Mouse (Mus musculus) heart, adult 2 months (tissue): ENCODE data around the gene Cfap97d1. TPM values are rescaled to one million over a fixed set of nuclear protein-coding genes. Genes with fewer than 3 reads are reported as not detected.
A peak's percentile ranks its signal among the peaks of the same experiment; 100 is the strongest.

Experiments
- DNase-seq, 2 experiments: peaks; one replicate each; pipeline ENCODE4 v3.0.0; 2021
- H3K27ac ChIP-seq: fragments of 200-600 bp; 2 replicates; pipeline ENCODE4 v1.8.1; 2022
- H3K27me3 ChIP-seq: fragments of 200-500 bp; 2 replicates; pipeline ENCODE4 v1.6.1; 2012; ENCODE audit warnings: mild to moderate bottlenecking, low read length, inconsistent platforms, mixed read lengths; ENCODE audit not compliant: control insufficient read depth, insufficient read depth
- H3K36me3 ChIP-seq: fragments of 200-500 bp; 2 replicates; pipeline ENCODE4 v1.6.1; 2012; ENCODE audit warnings: low read length, inconsistent platforms; ENCODE audit not compliant: control insufficient read depth, insufficient read depth
- H3K4me1 ChIP-seq: fragments of 200-500 bp; 2 replicates; pipeline ENCODE4 v1.6.1; 2011; ENCODE audit warnings: low read length; ENCODE audit not compliant: control insufficient read depth, insufficient read depth
- H3K4me3 ChIP-seq: fragments of 200-600 bp; 2 replicates; pipeline ENCODE4 v1.8.1; 2022
- H3K79me2 ChIP-seq: fragments of 200-500 bp; replicated peaks from 2 replicates; pipeline ENCODE4 v1.6.1; 2012; ENCODE audit warnings: mild to moderate bottlenecking, inconsistent platforms, low read length, moderate library complexity, mixed read lengths; ENCODE audit not compliant: control insufficient read depth, insufficient read depth
- H3K9ac ChIP-seq: fragments of 200-500 bp; 2 replicates; pipeline ENCODE4 v1.6.1; 2012; ENCODE audit warnings: low read depth, mild to moderate bottlenecking, control low read depth, inconsistent platforms, low read length, mixed read lengths
- CTCF ChIP-seq: fragments of 200-600 bp; IDR thresholded peaks from 2 replicates; pipeline ENCODE4 v1.8.1; 2022; ENCODE audit warnings: antibody characterized with exemption, mild to moderate bottlenecking, moderate library complexity
- EP300 ChIP-seq: fragments of 200-500 bp; IDR thresholded peaks from 2 replicates; pipeline ENCODE4 v1.6.1; 2011; ENCODE audit warnings: low read depth, low read length, control low read depth; ENCODE audit not compliant: insufficient read depth
- POLR2A ChIP-seq: fragments of 200-500 bp; IDR thresholded peaks from 2 replicates; pipeline ENCODE4 v1.6.1; 2011; ENCODE audit warnings: mild to moderate bottlenecking, low read depth, low read length, control low read depth; ENCODE audit not compliant: insufficient read depth
- WGBS: fragments of 180-500 bp; shearing (Covaris S2); methylation state at CpG from one replicate; pipeline ENCODE4 v1.1.7; 2018; 5-methylcytosine and 5-hydroxymethylcytosine counted together
- intact Hi-C: fragments of 180-260 bp; cut with DNase I; formaldehyde crosslinking; loops from one replicate; pipeline ENCODE4 v1.15.1; 2025
- polyA plus RNA-seq: library from polyadenylated mRNA; depleted of rRNA; stranded (reverse); fragments of >200 nt; gene quantifications from 2 replicates; pipeline ENCODE4 v1.2.3, GENCODE M21; 2012
- total RNA-seq, 2 experiments: library from RNA; stranded (reverse); gene quantifications; 2 replicates each; pipeline ENCODE4 v1.2.3; 2021

The Cfap97d1 gene
- total and polyA plus RNA-seq, 3 experiments, result not detected

GRCm38 (mm10) chr11:101950021-101950420, 34.1 kb upstream of the Cfap97d1 start:
- 53% methylated on average over 5 of the region's 5 CpGs for WGBS
- intact Hi-C loops, result no loop called here

GRCm38 (mm10) chr11:101952541-101953341, 31.3 kb upstream of the Cfap97d1 start:
- TF ChIP-seq EP300 (0 out of 2 replicates have a peak, but pooled peaks have one; percentile 27), CTCF (no peak), POLR2A (0 out of 2 replicates have a peak, but pooled peaks have one; percentile 39)
- peak overlapping the region; percentile 28; the same call in 1 of the 2 replicates for H3K9ac ChIP-seq
- no peaks in the 10 kb centered on the region for H3K79me2 ChIP-seq
- H3K36me3 ChIP-seq, result peaks cover 6% of the 10 kb centered on the region
- H3K27ac ChIP-seq, result peak overlapping the region; percentile 63
- peak overlapping the region; percentile 17; the same call in 1 of the 2 replicates for H3K4me3 ChIP-seq
- DNase-seq, result peak; percentile 64 to 79
- H3K4me1 ChIP-seq, result peaks cover 6% of the 10 kb centered on the region; the same call in 1 of the 2 replicates
- H3K27me3 ChIP-seq, result no peaks in the 10 kb centered on the region
- WGBS, result 13% methylated on average over 24 of the region's 24 CpGs
- intact Hi-C loops, result no loop called here

More at GRCm38 (mm10) chr11:101950021-101950420, 34.1 kb upstream of the Cfap97d1 start:
- no peak overlapping the region for H3K4me3 ChIP-seq
- no peak for TF ChIP-seq POLR2A
- TF ChIP-seq EP300, result no peak
- no peak for TF ChIP-seq CTCF
- H3K4me1 ChIP-seq, result peaks cover 6% of the 10 kb centered on the region; the same call in 1 of the 2 replicates
- H3K79me2 ChIP-seq, result no peaks in the 10 kb centered on the region
- peak in 1 of 2 experiments; percentile 50 for DNase-seq
- H3K9ac ChIP-seq, result no peak overlapping the region
- H3K27ac ChIP-seq, result no peak overlapping the region
- H3K27me3 ChIP-seq, result no peaks in the 10 kb centered on the region
- peaks cover 6% of the 10 kb centered on the region for H3K36me3 ChIP-seq

GRCm38 (mm10) chr11:101953441-101953840, 30.6 kb upstream of the Cfap97d1 start:
- Histone ChIP-seq H3K4me1 (peaks cover 6% of the 10 kb centered on the region; the same call in 1 of the 2 replicates), H3K79me2 (no peaks in the 10 kb centered on the region), H3K9ac (no peak overlapping the region), H3K36me3 (peaks cover 6% of the 10 kb centered on the region), H3K27me3 (no peaks in the 10 kb centered on the region), H3K4me3 (no peak overlapping the region), H3K27ac (peak overlapping the region; percentile 63)
- intact Hi-C loops, result no loop called here
- no peak for TF ChIP-seq EP300
- no peak for TF ChIP-seq CTCF
- no peak for TF ChIP-seq POLR2A
- 24% methylated on average over 4 of the region's 4 CpGs for WGBS
- DNase-seq, result no peak

- DNase-seq, result no peak
- Histone ChIP-seq H3K4me1 (peaks cover 4% of the 10 kb centered on the region; the same call in 1 of the 2 replicates), H3K27ac (no peak overlapping the region), H3K27me3 (no peaks in the 10 kb centered on the region), H3K79me2 (no peaks in the 10 kb centered on the region), H3K4me3 (no peak overlapping the region), H3K9ac (no peak overlapping the region), H3K36me3 (peaks cover 6% of the 10 kb centered on the region)
- no peak for TF ChIP-seq EP300
- no peak for TF ChIP-seq CTCF
- no peak for TF ChIP-seq POLR2A
- WGBS, result 66% methylated on average over 5 of the region's 5 CpGs
- intact Hi-C loops, result no loop called here
Measured at GRCm38 (mm10) chr11:101957476-101957875, 26.6 kb upstream of the Cfap97d1 start.

- no peak for DNase-seq
- no peak overlapping the region for H3K27ac ChIP-seq
- no peak overlapping the region for H3K9ac ChIP-seq
- no peaks in the 10 kb centered on the region for H3K36me3 ChIP-seq
- TF ChIP-seq EP300 (no peak), POLR2A (no peak), CTCF (no peak)
- no peaks in the 10 kb centered on the region; the same call in 1 of the 2 replicates for H3K4me1 ChIP-seq
- intact Hi-C loops, result no loop called here
- H3K79me2 ChIP-seq, result no peaks in the 10 kb centered on the region
- peak overlapping the region; percentile 47; the same call in 1 of the 2 replicates for H3K4me3 ChIP-seq
- 14% methylated on average over 11 of the region's 11 CpGs for WGBS
- H3K27me3 ChIP-seq, result peaks cover 8% of the 10 kb centered on the region
Measured at GRCm38 (mm10) chr11:101963043-101963442, 21.0 kb upstream of the Cfap97d1 start.
